Mouse (Mus musculus): ENCODE measurements around the gene Sult4a1.
"Not testable (repeated sequence)": the region's sequence is repeated elsewhere in the genome, so short reads cannot be mapped to it uniquely, and the experiment has no call there.

Sult4a1 gene

DNA sequence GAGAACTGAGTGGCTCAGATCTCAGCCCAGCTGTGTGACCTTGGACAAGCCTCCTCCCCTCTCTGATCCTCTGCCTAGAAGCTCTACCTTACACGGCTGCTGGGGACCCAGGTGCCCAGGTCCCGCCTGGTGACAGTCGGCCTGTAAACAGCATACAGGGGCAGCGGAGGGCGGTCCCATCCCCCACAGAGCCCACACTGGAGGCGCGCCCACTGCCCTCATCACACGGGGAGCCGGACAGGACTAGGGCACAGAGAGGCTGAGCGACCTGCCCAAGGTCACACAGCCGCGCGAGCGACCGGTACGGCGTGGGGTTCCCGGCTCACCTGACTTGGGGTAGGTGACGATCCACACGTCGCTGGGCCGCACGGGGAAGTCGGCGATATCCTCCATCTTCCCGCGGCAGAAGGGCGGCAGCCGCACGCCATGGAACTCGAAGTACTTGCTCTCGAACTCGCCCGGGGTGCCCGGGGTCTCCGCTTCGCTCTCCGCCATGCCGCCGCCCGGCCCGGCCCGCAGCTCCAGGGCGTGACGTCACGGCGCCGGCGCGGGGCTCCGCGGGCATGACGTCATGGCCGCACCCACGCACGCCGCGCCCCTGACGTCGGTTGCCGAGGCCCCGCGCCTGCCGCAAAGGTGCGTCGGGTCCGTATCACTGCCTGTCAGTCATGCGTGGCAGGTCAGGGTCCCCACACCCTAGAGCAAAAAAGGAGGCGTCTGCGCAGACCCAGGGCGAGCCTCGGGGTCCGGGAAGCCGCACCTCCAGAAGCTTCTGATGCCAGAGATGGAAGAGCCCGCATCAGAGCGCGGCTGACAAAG, at the start of gene Sult4a1:
TSS of gene Sult4a1 (minus strand) at position 650 of the 819 bp plus-strand sequence.
- no peak for DNase-seq (ENCODE audit: low read depth, low spot score)

DNA sequence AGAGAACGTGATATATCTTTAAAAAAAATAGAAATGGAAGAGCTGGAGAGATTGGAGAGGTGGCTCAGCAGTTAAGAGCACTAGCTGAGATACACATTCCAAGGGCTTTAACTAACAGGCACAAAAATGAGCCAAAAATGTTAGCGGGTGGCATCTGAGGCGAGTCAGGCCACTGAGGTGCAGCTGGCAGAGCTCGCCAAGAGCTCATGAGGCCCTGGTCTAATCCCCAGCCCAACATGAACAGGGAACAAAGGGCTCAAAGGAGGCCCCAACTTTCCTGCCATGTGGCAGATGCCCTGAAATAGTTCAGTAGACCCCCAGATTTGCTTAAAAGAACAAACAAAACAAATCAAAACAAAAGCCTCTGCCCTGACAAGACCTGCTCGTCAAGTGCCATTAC, 35.4 kb upstream of the Sult4a1 start:
- no peak for DNase-seq (ENCODE audit: low read depth, low spot score)

DNA sequence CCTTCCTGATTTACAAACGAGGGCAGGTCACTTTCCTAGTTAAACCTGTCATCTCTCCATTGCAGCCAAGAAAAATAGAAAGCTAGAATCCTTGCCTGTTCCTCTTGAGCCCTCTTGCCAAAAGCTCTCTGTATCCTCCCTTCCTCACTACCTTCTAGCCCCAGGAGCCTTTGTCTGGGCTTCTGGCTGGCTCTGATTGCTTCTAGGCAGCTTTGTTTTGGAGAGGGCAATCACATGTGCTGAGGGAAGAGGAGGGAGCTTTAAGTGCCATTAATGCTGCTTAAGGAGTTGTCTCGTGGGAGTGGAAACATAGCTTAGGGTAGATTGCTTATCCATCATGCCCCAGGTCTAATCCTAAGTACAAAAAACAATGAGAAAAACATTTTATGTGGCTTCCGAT, 34.6 kb upstream of the Sult4a1 start:
- DNase-seq (ENCODE audit: low read depth, low spot score), result no peak

DNA sequence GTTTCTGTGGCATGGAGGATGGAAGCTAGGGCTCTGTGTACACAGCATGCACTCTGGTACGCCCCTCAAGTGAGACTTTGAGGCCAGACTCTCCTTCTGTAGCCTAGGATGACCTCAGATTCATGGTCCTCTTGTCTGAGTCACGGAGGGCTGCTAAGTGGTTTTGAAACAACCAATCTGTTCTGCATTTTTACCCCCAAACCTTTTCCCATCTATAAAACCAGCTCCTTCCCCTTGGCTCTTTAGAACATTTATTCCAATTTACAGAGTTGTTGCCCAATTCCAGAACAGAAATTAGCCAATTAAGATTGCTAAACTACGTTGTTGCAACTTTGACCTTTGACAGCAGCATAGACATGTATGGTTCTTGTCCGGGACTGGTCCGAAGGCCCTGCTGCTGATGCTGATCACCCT, 34.0 kb upstream of the Sult4a1 start:
- no peak for DNase-seq (ENCODE audit: low read depth, low spot score)

DNA sequence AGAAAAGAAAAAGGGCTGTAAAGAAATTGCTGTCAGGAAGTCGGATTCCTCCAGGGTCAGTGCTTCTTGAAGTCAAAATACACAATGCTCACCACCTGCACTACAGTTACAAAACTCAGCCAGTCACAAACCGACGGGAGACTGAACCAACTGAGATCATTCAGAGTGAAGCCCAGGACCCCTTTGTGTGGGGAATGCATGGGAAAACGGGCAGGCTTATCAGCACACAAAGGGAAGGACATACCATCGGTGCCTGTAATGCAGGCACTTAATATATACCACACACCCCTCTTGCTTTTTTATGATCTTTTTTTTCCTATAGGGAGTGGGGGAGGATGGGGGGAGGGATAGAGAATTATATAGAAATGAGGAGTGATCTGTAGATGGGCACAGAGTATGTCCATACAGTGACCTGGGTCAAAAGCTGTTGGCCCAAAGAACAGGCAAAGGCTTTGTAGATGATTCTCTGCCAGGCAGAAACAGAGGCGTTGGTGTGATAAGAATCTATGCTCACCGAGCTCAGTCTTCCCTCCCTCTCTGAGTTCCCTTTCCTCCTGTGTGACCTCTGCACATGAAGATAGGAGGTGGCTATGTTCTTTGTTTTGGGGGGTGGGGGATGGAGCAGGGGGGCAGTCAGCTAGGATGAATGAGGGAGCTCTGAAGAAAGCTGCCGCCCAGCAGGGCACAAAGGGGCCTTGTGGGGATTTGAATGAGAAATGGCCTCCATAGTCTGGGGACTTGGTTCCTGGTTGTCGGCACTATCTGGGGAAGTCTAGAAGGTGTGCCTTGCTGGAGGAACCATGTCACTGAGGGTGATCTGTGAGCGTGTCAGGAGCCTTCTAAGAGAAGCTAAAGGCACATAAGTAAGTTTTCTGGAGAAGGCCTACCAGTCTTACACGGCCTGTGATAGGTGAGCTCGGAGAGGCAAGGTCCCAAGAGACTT, 31.2 kb upstream of the Sult4a1 start:
- no peak for DNase-seq (ENCODE audit: low read depth, low spot score)

DNA sequence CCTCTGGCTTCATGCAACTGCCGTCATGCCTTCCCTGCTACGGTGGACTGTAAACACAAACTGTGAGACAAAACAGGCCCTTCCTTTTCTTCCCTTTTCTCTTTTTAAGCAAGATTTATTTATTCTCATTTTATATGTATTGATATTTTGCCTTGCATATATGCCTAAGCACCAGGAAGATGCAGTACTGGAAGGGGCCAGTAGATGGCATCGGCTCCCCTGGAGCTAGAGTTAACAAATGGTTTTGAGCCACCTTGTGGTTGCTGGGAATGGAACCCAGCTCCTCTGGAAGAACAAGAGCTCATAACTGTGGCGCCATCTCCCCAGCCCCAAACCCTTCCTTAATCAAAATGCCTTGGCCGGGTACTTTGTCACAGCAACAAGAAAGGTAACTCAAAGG, 29.9 kb upstream of the Sult4a1 start:
- DNase-seq (ENCODE audit: low read depth, low spot score), result peak; percentile 69

DNA sequence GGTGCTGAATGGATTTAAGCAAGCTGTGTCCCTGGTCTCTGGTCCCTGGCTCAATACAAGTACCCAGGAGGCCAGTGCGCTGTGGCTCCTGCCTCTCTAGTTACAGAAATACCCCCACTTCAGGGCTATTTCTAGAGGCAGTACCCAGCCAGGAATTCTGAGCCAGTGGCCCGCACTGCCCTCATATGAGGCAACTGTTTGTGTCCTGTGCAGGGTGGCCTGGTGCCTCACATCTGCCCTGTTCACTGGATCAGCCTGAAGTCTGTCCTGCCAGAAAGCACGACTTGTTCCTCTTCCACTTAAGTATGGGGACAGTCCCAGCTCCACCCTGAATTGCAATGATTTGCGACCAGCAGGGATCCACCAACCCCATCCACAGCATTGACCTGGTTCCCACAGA, 27.9 kb upstream of the Sult4a1 start:
- DNase-seq (ENCODE audit: low read depth, low spot score), result no peak

DNA sequence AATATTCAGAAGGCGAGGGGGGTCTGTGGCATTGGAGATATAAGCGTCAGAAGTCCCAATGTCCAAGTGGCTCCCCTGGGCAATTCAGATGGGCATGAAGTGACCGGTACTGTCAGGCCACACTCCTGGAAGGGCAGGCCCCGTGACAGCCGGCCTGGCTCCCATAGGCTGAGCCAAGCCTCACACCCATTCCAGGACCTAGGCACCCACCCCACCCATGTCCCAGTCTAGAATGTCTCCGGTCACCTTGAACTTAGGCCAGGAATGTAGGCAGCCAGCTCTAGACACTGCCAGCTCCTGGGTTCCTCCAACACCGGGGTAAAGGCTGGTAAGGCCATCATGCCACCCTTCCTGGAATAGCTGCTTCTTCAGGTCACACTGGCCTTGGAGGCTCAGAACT, 26.4 kb upstream of the Sult4a1 start:
- DNase-seq (ENCODE audit: low read depth, low spot score), result no peak

DNA sequence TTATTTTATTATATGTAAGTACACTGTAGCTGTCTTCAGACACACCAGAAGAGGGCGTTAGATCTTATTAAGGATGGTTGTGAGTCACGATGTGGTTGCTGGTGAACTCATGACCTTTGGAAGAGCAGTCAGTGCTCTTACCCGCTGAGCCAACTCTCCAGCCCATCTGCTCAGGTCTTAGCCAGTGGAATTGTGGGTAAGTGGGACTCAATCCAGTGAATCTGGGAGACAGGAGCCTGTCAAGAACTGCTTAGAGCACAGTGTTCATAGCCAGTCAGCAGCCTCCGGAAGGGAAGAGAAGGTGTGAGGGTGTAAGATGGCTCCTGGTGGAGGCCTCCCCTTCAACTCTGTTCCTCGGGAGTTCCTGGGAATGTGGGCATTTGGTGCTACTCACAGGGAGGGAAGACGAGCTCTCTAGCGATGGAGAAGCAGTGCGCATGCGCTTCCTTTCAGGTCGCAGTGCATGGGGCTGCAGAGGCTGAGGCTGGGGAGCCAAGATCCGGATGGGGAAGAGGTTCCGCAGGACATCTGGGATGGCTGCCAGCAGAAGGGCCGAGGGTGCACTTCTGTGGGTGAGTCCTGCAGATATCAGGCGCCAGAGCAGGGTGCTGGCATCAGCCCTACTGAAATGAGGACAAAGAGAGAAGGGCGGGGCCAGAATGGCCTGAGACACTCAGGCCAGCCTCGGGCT, 25.7 kb upstream of the Sult4a1 start:
- DNase-seq (ENCODE audit: low read depth, low spot score), result peak; percentile 14

DNA sequence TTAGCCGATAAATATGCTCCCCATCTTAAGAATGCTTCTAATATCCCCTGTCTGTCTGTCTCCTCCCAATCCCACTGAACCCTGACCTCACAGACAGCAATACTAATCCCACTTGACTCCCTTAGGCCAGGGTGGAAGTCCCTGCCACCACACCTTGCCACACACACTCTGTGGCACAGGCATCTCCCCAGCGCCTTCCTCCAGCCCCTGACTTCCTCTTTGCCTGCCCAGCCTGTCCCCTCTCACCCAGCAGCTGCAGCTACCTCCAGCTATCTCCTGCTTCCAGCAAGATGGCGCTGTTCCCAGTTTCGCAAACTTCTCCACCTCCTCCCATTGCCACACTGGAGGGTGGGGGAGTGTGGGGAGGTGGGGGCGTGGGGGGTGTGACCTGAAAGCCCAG, 21.3 kb upstream of the Sult4a1 start:
- DNase-seq (ENCODE audit: low read depth, low spot score), result no peak

DNA sequence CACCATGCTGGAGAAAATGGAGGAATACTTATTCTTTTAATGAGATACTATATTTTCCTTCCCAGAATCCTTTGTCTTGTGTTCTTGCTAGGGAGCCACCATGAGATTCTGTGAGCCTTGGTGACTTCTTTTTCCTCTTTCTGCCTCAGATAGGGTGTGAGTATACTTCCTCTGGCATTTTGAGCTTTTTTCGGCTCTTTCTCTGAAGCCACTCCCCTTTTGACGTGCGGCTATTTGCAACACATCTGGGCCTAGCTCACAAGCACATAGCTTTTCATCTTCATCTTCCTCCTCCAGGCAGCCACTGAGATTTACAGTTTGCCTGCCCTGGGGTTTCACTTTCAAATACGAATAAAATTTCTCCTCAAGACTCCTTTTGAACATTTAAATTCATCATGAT, 20.9 kb upstream of the Sult4a1 start:
- no peak for DNase-seq (ENCODE audit: low read depth, low spot score)

DNA sequence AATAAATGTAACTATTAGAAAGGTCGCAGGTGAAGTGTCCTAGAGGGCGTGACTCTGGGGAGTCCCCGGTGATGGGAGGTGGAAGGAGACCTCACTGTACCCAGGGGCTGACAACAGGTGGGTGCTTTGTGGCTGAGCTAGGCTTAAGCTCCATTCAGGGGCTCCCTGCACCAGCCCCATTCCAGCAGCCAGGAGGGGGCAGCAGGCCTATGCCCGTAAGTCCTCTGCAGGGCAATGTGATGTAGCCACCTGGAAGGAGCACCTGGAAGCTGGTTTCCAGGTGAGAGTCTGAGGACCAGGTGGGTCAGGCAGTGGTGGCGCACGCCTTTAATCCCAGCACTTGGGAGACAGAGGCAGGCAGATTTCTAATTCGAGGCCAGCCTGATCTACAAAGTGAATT, 18.5 kb upstream of the Sult4a1 start:
- no peak for DNase-seq (ENCODE audit: low read depth, low spot score)

DNA sequence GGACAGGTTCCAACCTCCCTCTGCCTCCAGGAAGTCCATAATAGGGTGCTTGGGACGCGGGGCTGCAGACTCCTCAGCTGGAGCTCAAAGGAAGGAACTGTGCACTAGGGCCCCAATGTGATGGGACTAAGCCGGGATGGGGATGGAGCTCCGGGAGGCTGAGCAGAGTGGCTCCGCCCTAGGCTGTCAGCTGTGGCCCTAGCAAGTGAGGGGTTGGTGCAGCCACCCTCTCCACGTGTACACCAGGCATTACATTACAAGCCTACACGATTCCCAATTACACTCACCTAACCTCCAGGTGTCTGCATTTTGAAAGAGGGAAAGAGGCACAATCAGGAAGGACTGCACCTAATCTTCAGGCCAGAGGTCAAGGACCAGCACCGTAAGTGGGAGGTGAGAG, 17.5 kb upstream of the Sult4a1 start, which contains the start of gene Pnpla5:
TSS of gene Pnpla5 (minus strand) at position 101 of the 400 bp plus-strand sequence.
- DNase-seq (ENCODE audit: low read depth, low spot score), result no peak

DNA sequence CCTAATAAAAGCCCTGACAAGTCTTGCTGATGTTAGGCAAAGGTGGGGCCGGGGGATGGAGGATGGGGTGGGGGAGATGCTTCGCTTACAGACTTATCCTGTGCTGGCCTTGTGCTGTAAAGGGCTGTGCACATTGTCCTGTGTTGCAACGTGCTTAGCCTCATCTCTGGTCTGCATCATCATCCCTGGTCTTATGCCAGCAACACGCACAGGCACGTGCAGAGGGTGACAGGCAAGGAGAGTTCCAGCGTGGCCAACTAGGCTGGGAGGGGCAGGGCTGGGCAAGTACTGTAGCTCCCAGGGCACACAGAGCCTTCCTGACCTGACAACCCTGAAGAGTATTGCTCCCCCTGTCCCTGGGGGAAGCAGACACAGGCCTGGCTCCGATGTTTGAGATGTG, 15.5 kb upstream of the Sult4a1 start:
- DNase-seq (ENCODE audit: low read depth, low spot score), result no peak

DNA sequence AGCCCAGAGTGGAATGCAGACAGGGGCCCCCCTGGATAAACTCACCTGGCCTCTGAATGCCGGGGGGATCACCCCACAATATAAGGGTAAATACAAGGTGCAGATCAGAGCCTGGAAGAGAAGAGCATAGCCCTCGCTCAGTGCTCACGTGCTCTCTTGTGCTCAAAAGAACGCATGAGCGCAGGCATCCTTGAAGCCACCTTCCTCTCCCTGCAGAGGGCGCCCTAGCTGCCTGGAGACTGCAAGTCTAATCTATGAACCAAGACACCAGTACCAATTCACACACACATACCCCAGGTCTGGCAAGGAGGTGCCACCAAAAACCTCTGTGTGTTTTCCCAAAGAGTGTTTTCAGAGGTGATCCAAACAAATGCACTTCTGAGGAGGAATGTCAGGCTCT, 15.1 kb upstream of the Sult4a1 start:
- no peak for DNase-seq (ENCODE audit: low read depth, low spot score)

DNA sequence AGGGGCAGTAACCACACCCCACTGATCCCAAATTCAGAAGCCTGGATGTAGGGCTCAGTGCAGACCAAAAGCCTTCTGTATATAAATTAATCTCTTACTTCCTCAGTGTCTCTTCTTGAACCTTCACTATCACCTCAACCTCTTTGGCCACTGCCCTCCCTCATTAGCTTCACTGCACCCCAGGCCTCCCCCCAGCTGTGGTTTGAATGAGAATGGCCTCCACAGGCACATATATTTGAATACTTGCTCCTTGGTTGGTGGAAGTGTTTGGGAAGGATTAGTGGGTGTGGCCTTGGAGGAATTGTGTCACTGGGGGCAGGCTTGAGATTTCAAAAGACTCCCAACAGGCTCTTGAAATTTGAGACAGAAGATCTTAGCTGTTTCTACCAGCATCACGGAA, 10.9 kb upstream of the Sult4a1 start:
- DNase-seq (ENCODE audit: low read depth, low spot score), result no peak

DNA sequence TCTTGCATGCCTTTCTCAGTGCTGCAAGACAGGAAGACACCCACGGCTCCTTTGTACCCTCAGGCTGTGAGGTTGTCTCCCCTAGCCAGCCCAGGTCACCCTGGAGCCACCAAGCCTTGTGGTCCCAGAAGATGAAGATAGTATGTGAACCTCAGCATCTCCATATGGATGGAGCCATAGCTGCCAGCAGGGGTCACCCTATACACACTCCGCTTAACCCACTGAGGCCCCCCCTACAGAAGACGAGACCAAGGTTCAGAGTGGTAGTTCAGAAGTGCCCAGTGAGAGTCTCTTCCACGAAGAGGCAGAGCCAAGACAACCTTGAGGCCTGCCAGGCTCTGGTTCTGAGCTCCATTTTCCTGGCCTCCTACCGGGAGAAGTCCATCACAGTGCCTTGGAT, 10.2 kb upstream of the Sult4a1 start:
- DNase-seq (ENCODE audit: low read depth, low spot score), result no peak

DNA sequence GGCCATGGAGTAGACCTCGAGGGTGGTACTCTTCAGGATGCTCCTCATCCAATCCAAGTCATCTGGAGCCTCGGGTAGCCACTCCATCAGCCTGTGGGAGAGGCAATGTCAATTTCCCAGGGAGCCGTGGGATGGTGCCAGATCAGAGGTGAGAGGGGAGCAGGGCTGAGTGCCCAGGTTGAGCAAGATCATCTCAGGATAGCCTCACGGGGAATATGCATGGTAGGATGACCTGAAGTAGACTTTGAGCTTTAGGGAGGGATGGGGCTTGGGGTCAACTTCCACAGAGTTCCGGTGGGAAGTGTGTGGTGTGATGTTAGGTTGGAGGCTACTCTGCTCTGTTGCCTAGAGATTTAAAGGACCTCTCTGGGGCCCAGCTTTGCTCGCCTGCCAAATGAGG, 8.3 kb upstream of the Sult4a1 start:
- no peak for DNase-seq (ENCODE audit: low read depth, low spot score)

DNA sequence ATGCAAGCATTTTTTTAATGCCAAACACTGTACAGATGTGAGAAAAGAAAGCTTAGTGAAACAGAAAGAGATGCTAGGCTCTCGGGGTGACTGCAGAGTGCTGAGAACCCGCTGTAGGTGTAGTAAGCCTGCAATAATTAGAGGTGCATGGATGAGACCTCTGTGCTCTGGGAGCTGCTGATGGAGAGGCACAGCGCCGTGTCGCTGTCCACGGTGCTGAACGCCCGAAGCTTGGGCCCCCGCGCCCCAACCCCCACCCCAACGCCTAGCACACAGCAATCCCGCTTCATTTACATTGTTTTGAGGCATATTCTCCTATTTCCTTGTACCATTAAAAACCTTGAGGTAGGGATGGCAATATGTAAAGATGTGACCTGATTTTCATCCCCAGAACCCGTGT, 3.3 kb upstream of the Sult4a1 start:
- DNase-seq (ENCODE audit: low read depth, low spot score), result peak; percentile 4

DNA sequence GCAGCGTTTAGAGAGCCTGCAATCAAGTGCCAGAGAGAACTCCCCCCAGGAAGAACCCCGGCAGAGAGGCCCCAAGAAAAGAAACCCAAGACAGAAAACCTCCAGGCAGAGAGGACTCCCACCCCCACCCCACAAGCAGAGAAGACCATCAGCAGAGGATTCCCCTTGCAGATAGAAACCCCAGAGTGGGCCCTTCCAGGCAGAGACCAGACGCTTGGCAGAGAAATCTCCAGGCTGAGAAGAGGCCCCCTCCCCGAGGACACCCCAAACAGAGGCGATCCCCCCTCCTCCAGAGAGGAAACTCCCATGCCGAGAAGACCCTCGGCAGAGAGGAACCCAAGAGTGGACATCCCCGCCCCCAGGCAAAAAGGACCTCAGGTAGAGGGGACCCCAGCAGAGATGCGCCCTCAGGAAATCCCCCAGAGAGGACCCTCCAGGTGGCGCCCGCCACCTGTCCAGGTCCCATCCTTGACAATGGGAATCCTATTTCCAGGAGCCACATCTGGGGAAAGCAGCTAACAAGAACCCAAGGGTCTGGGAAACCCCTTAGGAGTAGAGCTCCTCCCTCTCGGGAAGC, 458 bp upstream of the Sult4a1 start:
- no peak for DNase-seq (ENCODE audit: low read depth, low spot score)

DNA sequence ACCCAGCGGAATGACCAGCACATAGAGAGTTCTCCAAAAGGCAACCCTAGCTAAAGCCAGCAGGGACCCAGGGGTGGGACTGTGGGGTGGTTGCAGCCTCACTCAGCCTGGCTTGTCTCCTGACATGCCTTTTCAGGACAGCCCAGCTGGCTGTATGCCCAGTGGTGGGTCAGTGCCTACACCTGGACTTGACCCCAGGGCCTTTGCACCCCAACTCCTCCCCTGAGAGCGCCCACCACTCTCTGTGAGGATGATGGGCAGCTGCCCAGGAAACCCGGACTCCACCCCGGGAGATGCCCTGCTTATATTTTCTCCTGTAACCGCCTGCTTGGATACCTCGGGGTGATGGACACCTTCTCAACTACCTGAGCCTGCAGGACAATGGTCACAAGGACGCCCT, 928 bp downstream of the Sult4a1 start:
- no peak for DNase-seq (ENCODE audit: low read depth, low spot score)

DNA sequence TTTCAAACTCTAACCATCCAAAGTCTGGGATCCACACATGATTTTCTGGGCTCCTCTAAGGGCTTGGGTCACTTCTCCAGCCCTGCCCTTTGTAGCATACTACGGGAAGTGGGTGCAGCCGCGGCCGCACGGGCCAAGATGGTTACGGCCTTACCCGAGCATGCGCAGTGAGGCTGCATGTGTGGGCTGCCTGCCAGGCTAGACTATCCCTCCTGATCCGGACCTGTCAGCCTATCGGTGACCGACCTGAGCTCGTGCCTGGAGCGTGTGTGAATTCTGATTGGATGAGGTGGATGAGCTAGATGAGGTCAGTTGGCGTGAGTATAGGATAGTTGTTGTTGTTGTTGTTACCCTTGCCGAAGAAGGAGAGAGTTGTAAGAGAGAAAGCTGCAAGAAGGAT, 8.0 kb downstream of the Sult4a1 start:
- DNase-seq (ENCODE audit: low read depth, low spot score), result not testable (repeated sequence)
